Mouse (Mus musculus) E14TG2a.4 (cell line): ENCODE data around the gene Pik3r1.

Source experiments
- H3K27me3 ChIP-seq: 2 replicates; pipeline ENCODE4 v1.6.1; 2014; ENCODE audit warnings: low read length, control low read depth; ENCODE audit not compliant: insufficient read depth
- H3K36me3 ChIP-seq: 2 replicates; pipeline ENCODE4 v1.6.1; 2014; ENCODE audit warnings: low read length, control low read depth; ENCODE audit not compliant: insufficient read depth
- H3K4me1 ChIP-seq: replicated peaks from 2 replicates; pipeline ENCODE4 v1.6.1; 2014; ENCODE audit warnings: low read depth, low read length, control low read depth
- H3K4me3 ChIP-seq: replicated peaks from 2 replicates; pipeline ENCODE4 v1.5.1; 2014; ENCODE audit warnings: mild to moderate bottlenecking, low read length
- H3K9me3 ChIP-seq: 2 replicates; pipeline ENCODE4 v1.6.1; 2014; ENCODE audit warnings: low read length, control low read depth
- CTCF ChIP-seq: conservative IDR thresholded peaks from 2 replicates; pipeline ENCODE4 v1.5.1; 2014; ENCODE audit warnings: low read length
- NANOG ChIP-seq: IDR thresholded peaks from 2 replicates; pipeline ENCODE4 v1.6.1; 2014; ENCODE audit warnings: borderline replicate concordance, low read length, mixed read lengths
- POU5F1 ChIP-seq: IDR thresholded peaks from 2 replicates; pipeline ENCODE4 v1.6.1; 2014; ENCODE audit warnings: low read length, borderline replicate concordance

Gene Pik3r1

DNA sequence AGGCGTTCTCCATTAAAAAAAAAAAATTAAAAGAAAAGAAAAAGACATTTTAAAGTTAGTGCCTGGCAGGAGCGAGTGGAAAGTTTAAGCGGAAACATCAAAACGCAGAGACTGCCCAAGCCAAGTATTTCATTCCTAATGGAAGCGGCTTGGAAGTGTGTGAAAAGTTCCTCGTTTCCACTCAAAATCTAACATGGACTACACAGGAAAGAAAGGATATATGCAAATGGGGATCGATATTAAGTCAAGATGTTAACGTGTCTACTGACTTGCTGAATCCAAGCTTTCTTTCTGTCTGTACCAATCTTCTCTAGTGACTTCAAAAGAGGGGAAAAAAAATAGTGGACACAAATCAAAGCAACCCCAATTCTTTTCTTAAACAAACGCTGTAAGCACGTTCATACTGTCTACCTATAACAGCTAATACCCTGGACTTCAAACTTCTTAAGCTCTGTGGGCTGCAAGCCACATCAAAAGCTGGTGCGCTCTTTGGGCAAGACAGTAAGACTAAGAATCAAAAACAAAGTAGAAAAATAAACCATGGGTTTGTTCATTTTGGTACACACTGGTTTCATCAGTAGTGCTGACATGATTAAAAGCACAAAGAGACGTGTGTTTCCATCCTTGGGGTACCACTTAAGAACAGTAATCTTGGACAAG is 54.5 kb downstream of the Pik3r1 start:
- no peaks in the 10 kb centered on the region for H3K9me3 ChIP-seq
- peaks cover 3% of the 10 kb centered on the region; the same call in 1 of the 2 replicates for H3K36me3 ChIP-seq
- no peak overlapping the region for H3K4me3 ChIP-seq
- TF ChIP-seq NANOG, result no peak
- no peak for TF ChIP-seq CTCF
- TF ChIP-seq POU5F1, result no peak
- peaks cover 4% of the 10 kb centered on the region for H3K4me1 ChIP-seq
- no peaks in the 10 kb centered on the region for H3K27me3 ChIP-seq

DNA sequence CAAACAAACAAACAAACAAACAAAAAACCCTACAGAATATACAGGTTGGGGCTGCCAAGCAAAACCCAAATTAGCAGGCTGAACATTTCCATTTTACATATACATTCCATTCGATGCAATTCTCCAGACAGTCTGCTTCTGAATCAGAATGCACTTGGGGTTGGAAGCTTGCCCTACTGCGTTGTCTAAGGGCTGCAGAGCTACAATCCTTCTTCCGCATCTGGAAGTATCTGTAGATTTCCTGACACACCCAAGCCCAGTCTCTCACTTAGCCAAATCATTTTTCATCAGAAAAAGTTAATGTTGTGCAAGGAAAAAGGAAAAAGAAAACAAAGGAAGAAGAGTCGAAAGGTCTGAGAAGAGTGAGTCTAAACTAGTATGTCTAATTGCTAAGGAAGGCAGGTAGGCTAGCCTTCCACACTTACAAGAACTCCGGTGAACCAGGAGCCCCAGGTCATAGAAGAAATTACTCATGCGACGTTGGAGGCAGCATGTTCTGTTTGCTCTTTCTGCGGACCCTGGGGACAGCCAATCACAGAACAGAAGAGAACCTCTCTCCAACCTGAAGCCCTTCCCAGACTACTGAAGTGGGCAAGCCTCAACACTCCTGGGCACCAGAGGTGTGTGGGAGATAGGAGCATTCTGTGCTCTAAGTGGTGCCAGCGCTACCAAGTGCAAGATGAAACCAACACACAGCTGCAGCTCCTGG is 55.1 kb downstream of the Pik3r1 start:
- Histone ChIP-seq H3K27me3 (no peaks in the 10 kb centered on the region), H3K4me1 (no peaks in the 10 kb centered on the region; the same call in 1 of the 2 replicates), H3K4me3 (no peak overlapping the region), H3K9me3 (no peaks in the 10 kb centered on the region), H3K36me3 (peaks cover 7% of the 10 kb centered on the region; the same call in 1 of the 2 replicates)
- TF ChIP-seq CTCF (no peak), NANOG (no peak), POU5F1 (no peak)

DNA sequence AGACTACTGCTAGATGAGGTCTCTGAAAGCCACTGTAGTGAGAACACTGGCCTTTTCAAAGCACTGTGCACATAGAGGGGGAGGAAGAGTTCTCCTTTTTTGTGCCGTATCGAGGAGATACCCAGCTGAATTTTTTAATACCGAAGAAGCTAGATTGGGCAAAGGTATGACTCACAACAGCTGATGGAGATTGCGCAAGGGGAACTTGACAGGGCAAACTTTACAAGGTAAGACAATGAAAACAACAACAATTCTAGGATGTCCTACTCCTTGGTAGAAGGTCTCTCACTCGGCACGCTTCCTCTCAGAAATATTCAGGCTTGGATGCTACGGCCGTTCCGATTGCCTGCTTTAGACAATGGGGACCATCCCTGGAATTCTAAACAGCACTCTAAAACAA is 55.9 kb downstream of the Pik3r1 start:
- TF ChIP-seq NANOG (no peak), POU5F1 (no peak), CTCF (no peak)
- no peaks in the 10 kb centered on the region for H3K9me3 ChIP-seq
- H3K36me3 ChIP-seq, result peaks cover 7% of the 10 kb centered on the region; the same call in 1 of the 2 replicates
- H3K4me3 ChIP-seq, result no peak overlapping the region
- no peaks in the 10 kb centered on the region for H3K27me3 ChIP-seq
- H3K4me1 ChIP-seq, result no peaks in the 10 kb centered on the region; the same call in 1 of the 2 replicates

DNA sequence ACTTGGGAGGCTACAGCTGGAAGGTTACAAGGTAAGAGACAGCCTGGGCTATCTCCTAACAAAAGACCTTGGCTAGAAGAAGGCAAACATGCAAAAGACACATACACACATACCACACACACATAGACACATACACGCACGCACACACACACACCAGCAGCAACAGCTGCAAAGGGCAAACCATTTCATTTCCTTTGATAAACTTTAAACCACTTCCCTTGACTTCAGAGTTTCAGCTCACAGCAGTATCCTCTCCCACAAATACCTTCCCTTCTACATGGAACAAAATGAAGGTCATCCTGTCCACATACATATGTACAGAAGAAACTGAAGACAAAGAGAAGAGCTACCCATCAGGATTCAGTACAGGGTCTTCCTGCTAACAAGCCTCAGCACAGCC is 56.7 kb downstream of the Pik3r1 start:
- H3K36me3 ChIP-seq, result peaks cover 7% of the 10 kb centered on the region; the same call in 1 of the 2 replicates
- H3K9me3 ChIP-seq, result no peaks in the 10 kb centered on the region
- H3K4me3 ChIP-seq, result no peak overlapping the region
- H3K4me1 ChIP-seq, result no peaks in the 10 kb centered on the region; the same call in 1 of the 2 replicates
- no peak for TF ChIP-seq CTCF
- TF ChIP-seq POU5F1, result no peak
- TF ChIP-seq NANOG, result no peak
- H3K27me3 ChIP-seq, result no peaks in the 10 kb centered on the region

DNA sequence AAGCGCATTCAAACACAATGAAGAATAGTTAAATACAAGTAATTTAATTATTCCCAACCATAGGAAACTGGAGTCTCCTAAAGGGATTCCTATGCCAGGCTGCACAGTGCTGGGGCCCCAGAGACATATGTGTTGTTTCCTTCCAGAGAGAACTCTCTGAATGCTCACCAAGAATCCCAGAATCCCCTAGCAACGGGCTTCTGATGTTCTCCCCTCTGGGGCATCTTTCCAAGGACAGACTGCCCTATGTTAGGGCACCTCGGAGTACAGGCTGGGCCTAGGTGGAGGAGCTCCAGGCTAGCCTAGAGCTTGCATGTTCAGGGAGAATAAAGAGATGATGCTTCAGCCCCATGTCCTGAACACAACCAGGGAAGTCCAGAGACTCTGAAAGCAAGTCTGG is 58.2 kb downstream of the Pik3r1 start:
- peaks cover 7% of the 10 kb centered on the region; the same call in 1 of the 2 replicates for H3K36me3 ChIP-seq
- no peaks in the 10 kb centered on the region for H3K27me3 ChIP-seq
- H3K9me3 ChIP-seq, result no peaks in the 10 kb centered on the region
- TF ChIP-seq POU5F1 (no peak), NANOG (no peak), CTCF (no peak)
- H3K4me1 ChIP-seq, result no peaks in the 10 kb centered on the region; the same call in 1 of the 2 replicates
- H3K4me3 ChIP-seq, result no peak overlapping the region

DNA sequence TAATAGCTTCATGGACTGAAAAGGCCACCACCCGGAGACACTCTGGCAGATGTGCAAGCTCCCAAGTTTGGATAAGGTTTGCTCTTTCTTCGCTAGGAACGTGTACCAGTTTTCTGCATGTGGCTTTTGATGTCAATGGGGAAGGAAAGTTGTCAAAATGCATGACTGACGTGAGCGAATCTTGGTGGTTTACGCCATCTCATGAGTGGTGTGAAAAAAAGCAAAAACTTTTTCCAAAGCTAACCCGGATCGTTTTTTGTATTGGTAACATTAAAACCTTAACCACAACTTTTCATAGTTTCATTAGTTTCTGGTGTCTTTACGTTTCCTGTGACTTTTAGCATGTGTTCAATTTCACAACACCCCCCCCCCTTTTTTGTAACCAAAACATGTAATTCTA is 60.8 kb downstream of the Pik3r1 start:
- no peaks in the 10 kb centered on the region for H3K9me3 ChIP-seq
- H3K27me3 ChIP-seq, result no peaks in the 10 kb centered on the region
- H3K4me3 ChIP-seq, result no peak overlapping the region
- TF ChIP-seq POU5F1, result no peak
- no peak for TF ChIP-seq CTCF
- TF ChIP-seq NANOG, result no peak
- peaks cover 10% of the 10 kb centered on the region for H3K36me3 ChIP-seq
- H3K4me1 ChIP-seq, result no peaks in the 10 kb centered on the region

DNA sequence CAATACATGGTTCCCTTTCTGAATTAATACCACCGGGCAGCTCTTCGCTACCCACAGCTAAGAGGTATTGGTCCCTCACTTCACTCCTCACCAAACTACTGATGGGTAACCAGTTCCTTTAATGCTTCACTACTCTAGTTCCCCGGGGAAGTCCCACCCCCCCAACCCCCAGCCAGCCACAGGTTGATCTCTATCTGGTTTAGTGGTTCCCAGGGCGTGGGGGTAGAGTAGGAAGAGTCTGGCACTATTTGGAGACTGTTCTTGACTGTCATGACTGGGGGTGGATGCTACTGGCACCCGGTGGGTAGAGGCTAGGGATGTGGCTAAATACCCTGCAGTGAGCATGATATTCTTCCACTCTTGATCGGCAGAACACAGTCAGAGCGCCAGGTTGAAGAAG is 61.6 kb downstream of the Pik3r1 start:
- Histone ChIP-seq H3K36me3 (peaks cover 16% of the 10 kb centered on the region), H3K4me3 (no peak overlapping the region), H3K27me3 (no peaks in the 10 kb centered on the region), H3K9me3 (no peaks in the 10 kb centered on the region), H3K4me1 (no peaks in the 10 kb centered on the region)
- no peak for TF ChIP-seq POU5F1
- TF ChIP-seq NANOG, result no peak
- TF ChIP-seq CTCF, result no peak

DNA sequence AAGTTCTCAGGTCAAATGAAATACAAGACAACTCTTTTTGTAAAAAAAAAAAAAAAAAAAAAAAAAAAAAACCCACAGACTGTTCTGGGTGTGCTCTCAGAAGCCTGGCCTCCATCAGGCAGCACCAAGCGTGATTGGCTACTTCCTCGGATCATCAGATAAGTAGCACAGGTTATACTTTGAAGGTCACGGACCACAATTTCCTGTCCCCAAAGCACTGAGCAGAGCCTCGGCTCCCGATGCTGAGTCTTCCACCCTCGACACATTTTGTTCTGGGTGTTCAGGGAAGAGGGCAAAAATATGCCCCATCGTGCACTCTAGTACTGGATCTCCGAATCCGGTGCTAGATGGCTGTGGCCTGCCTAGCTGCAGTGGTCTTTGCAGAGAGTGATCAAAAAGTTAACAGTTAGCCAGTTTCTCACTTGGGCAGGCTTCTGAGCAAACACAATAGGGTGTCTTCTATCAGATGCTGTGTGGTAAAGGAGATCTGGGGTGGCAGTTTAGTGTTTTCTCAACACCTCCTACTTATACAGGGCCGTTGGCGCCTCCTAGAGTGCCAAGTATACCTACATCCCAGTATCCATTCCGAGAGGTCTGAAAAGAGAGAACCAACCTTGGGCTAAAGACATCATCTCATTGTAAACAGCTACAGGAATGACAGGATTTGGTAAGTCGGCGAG is 65.8 kb downstream of the Pik3r1 start:
- Histone ChIP-seq H3K27me3 (no peaks in the 10 kb centered on the region), H3K9me3 (no peaks in the 10 kb centered on the region), H3K4me1 (peaks cover 18% of the 10 kb centered on the region), H3K36me3 (peaks cover 19% of the 10 kb centered on the region), H3K4me3 (no peak overlapping the region)
- no peak for TF ChIP-seq CTCF
- TF ChIP-seq POU5F1, result no peak
- TF ChIP-seq NANOG, result no peak
